Mouse (Mus musculus): ENCODE data around the gene Prl7a1.

DNA sequence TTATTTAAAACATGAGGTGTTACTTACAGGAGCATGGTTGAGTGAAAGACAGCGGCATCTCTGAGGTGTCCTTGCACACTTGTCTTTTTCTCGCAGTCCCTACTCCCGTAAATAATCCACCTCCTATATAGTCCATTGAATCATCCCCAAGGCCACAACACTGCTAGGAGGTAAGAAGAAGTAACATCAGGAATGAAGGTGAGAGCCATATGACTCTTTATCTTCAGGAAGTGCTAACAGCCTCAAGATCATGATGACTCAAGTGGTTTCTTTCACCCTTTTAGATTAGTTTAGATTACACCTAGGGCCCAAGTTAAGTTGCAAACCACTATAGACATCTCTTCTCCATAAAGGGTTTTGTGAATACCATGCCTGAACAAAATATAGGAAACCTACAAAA is at the start of gene Prl7a1:
- TF ChIP-seq EP300 (IDR thresholded peaks at IDR 0.05; ENCODE audit: insufficient read depth, low read depth, low read length) (no peak), CTCF (IDR thresholded peaks at IDR 0.05; ENCODE audit: low read depth, low read length) (no peak), POLR2A (IDR thresholded peaks at IDR 0.05; ENCODE audit: insufficient read depth, low read length) (no peak)

Data from ES-Bruce4 (cell line).